Mouse (Mus musculus): Measurements from ENCODE around the gene C2cd5.

- no peak for TF ChIP-seq CTCF (IDR thresholded peaks at IDR 0.05; ENCODE audit: low read depth, low read length)
- no peak for TF ChIP-seq GATA1 (IDR thresholded peaks at IDR 0.05; ENCODE audit: borderline replicate concordance, low read length)
- no peak for TF ChIP-seq TAL1 (conservative IDR thresholded peaks at IDR 0.05; ENCODE audit: low read depth, low read length)
These were observed 48.4 kb downstream of the C2cd5 start for GRCm38 (mm10) chr6:143051566-143051965.
